Mouse (Mus musculus) heart, embryonic 10.5 days (tissue): ENCODE results near the gene Gm28042. TPM values are rescaled to one million over a fixed set of nuclear protein-coding genes. Genes with fewer than 3 reads are reported as not detected.

Experiments used
- DNase-seq: peaks from one replicate; pipeline ENCODE4 v3.0.0-alpha.2; 2017; ENCODE audit warnings: low spot score
- H3K27ac ChIP-seq: fragments of 300-500 bp; sonication (generic); 2 replicates; pipeline ENCODE4 v1.5.1; 2016; ENCODE audit warnings: mild to moderate bottlenecking
- H3K27me3 ChIP-seq: fragments of 300-500 bp; sonication (generic); 2 replicates; pipeline ENCODE4 v1.6.1; 2016; ENCODE audit warnings: mild to moderate bottlenecking; ENCODE audit not compliant: poor library complexity, insufficient read depth, severe bottlenecking
- H3K36me3 ChIP-seq: fragments of 300-500 bp; sonication (generic); 2 replicates; pipeline ENCODE4 v1.6.1; 2016; ENCODE audit warnings: mild to moderate bottlenecking, moderate library complexity
- H3K4me1 ChIP-seq: fragments of 300-500 bp; sonication (generic); 2 replicates; pipeline ENCODE4 v1.6.1; 2016; ENCODE audit warnings: mild to moderate bottlenecking
- H3K4me3 ChIP-seq: fragments of 300-500 bp; sonication (generic); 2 replicates; pipeline ENCODE4 v1.5.1; 2016; ENCODE audit warnings: mild to moderate bottlenecking, moderate library complexity
- H3K9me3 ChIP-seq: fragments of 300-500 bp; sonication (generic); 2 replicates; pipeline ENCODE4 v1.6.1; 2016; ENCODE audit warnings: mild to moderate bottlenecking, moderate library complexity
- WGBS: fragments of 180-500 bp; shearing (Covaris S2); methylation state at CpG from one replicate; pipeline ENCODE4 v1.1.7; 2016; 5-methylcytosine and 5-hydroxymethylcytosine counted together
- polyA plus RNA-seq: library from polyadenylated mRNA; unstranded; fragments of >200 nt; fragmentation: Nextera tagmentation; extraction: Ambion mirVana; gene quantifications from 2 replicates; pipeline ENCODE4 v1.2.1, GENCODE M21; 2016

The Gm28042 gene
- polyA plus RNA-seq = 2.6 and 5.5 TPM in 2 replicates

GRCm38 (mm10) chr2:120026984-120027949, at the start of gene Gm28042, which contains the start of gene Jmjd7:
TSS of gene Gm28042 (plus strand) at chr2:120027493.
TSS of gene Jmjd7 (plus strand) at chr2:120027483.
- DNase-seq = peak; percentile 96
- Histone ChIP-seq H3K4me3 (peak within 1 kb of the TSS; percentile 84), H3K27me3 (no peaks in the 10 kb centered on the region), H3K36me3 (peaks cover 64% of the 10 kb centered on the region), H3K4me1 (peaks cover 22% of the 10 kb centered on the region), H3K9me3 (no peaks in the 10 kb centered on the region), H3K27ac (peak within 1 kb of the TSS; percentile 93)
- 5% methylated on average over 50 of the region's 50 CpGs for WGBS

- WGBS = 83% methylated on average over 7 of the region's 7 CpGs
- no peaks in the 10 kb centered on the region for H3K9me3 ChIP-seq
- H3K27ac ChIP-seq = no peak overlapping the region
- H3K4me1 ChIP-seq = peaks cover 22% of the 10 kb centered on the region
- no peak overlapping the region for H3K4me3 ChIP-seq
- H3K27me3 ChIP-seq = no peaks in the 10 kb centered on the region
- no peak for DNase-seq
- 0 out of 2 replicates have a peak, but pooled peaks cover 3% of the 10 kb centered on the region for H3K36me3 ChIP-seq
Observed at GRCm38 (mm10) chr2:119980343-119980986, 46.8 kb upstream of the Gm28042 start.

- H3K4me1 ChIP-seq = peaks cover 28% of the 10 kb centered on the region
- H3K27me3 ChIP-seq = no peaks in the 10 kb centered on the region
- DNase-seq = no peak
- no peaks in the 10 kb centered on the region for H3K9me3 ChIP-seq
- 0 out of 2 replicates have a peak, but pooled peaks cover 3% of the 10 kb centered on the region for H3K36me3 ChIP-seq
- H3K27ac ChIP-seq = no peak overlapping the region
- no peak overlapping the region for H3K4me3 ChIP-seq
- WGBS = 74% methylated on average over 2 of the region's 2 CpGs
Observed at GRCm38 (mm10) chr2:119981631-119982030, 45.7 kb upstream of the Gm28042 start.

GRCm38 (mm10) chr2:119985871-119986270, 41.4 kb upstream of the Gm28042 start:
- H3K9me3 ChIP-seq = no peaks in the 10 kb centered on the region
- no peak for DNase-seq
- 65% methylated on average over 8 of the region's 8 CpGs for WGBS
- no peaks in the 10 kb centered on the region for H3K27me3 ChIP-seq
- no peak overlapping the region for H3K4me3 ChIP-seq
- peaks cover 10% of the 10 kb centered on the region for H3K4me1 ChIP-seq
- H3K36me3 ChIP-seq = 0 out of 2 replicates have a peak, but pooled peaks cover 3% of the 10 kb centered on the region
- no peak overlapping the region for H3K27ac ChIP-seq

- WGBS = 61% methylated on average over 6 of the region's 6 CpGs
- H3K27me3 ChIP-seq = no peaks in the 10 kb centered on the region
- no peak overlapping the region for H3K27ac ChIP-seq
- DNase-seq = no peak
- H3K9me3 ChIP-seq = no peaks in the 10 kb centered on the region
- no peak overlapping the region for H3K4me3 ChIP-seq
- H3K4me1 ChIP-seq = peaks cover 10% of the 10 kb centered on the region
- H3K36me3 ChIP-seq = 0 out of 2 replicates have a peak, but pooled peaks cover 3% of the 10 kb centered on the region
Observed at GRCm38 (mm10) chr2:119986369-119986768, 40.9 kb upstream of the Gm28042 start.

GRCm38 (mm10) chr2:119987441-119987840, 39.9 kb upstream of the Gm28042 start:
- 95% methylated on average over 2 of the region's 2 CpGs for WGBS
- Histone ChIP-seq H3K27me3 (no peaks in the 10 kb centered on the region), H3K36me3 (no peaks in the 10 kb centered on the region), H3K4me3 (no peak overlapping the region), H3K9me3 (no peaks in the 10 kb centered on the region), H3K4me1 (peaks cover 9% of the 10 kb centered on the region; the same call in 1 of the 2 replicates), H3K27ac (no peak overlapping the region)
- DNase-seq = no peak

GRCm38 (mm10) chr2:119988952-119989351, 38.3 kb upstream of the Gm28042 start:
- no peaks in the 10 kb centered on the region for H3K9me3 ChIP-seq
- 81% methylated on average over 4 of the region's 4 CpGs for WGBS
- no peaks in the 10 kb centered on the region for H3K36me3 ChIP-seq
- no peak for DNase-seq
- no peaks in the 10 kb centered on the region for H3K27me3 ChIP-seq
- H3K27ac ChIP-seq = no peak overlapping the region
- H3K4me1 ChIP-seq = peaks cover 9% of the 10 kb centered on the region; the same call in 1 of the 2 replicates
- no peak overlapping the region for H3K4me3 ChIP-seq

GRCm38 (mm10) chr2:119990881-119991280, 36.4 kb upstream of the Gm28042 start:
- no peaks in the 10 kb centered on the region for H3K9me3 ChIP-seq
- no peak overlapping the region for H3K4me3 ChIP-seq
- WGBS = 75% methylated on average over 6 of the region's 6 CpGs
- no peaks in the 10 kb centered on the region for H3K27me3 ChIP-seq
- H3K36me3 ChIP-seq = no peaks in the 10 kb centered on the region
- H3K4me1 ChIP-seq = peaks cover 20% of the 10 kb centered on the region
- H3K27ac ChIP-seq = no peak overlapping the region
- no peak for DNase-seq

GRCm38 (mm10) chr2:119992349-119992748, 34.9 kb upstream of the Gm28042 start:
- Histone ChIP-seq H3K27ac (no peak overlapping the region), H3K36me3 (no peaks in the 10 kb centered on the region), H3K4me3 (no peak overlapping the region), H3K27me3 (no peaks in the 10 kb centered on the region), H3K9me3 (no peaks in the 10 kb centered on the region), H3K4me1 (peaks cover 17% of the 10 kb centered on the region)
- 69% methylated on average over 2 of the region's 2 CpGs for WGBS
- DNase-seq = no peak

GRCm38 (mm10) chr2:119993515-119993914, 33.8 kb upstream of the Gm28042 start:
- no peaks in the 10 kb centered on the region for H3K27me3 ChIP-seq

GRCm38 (mm10) chr2:119994839-119995238, 32.5 kb upstream of the Gm28042 start:
- Histone ChIP-seq H3K4me1 (peaks cover 17% of the 10 kb centered on the region), H3K36me3 (peaks cover 4% of the 10 kb centered on the region; the same call in 1 of the 2 replicates), H3K9me3 (no peaks in the 10 kb centered on the region), H3K4me3 (no peak overlapping the region), H3K27ac (0 out of 2 replicates have a peak overlapping the region, but pooled peaks have one; percentile 60), H3K27me3 (no peaks in the 10 kb centered on the region)
- no peak for DNase-seq
- WGBS = 53% methylated on average over 6 of the region's 6 CpGs

More at GRCm38 (mm10) chr2:119993515-119993914, 33.8 kb upstream of the Gm28042 start:
- H3K4me1 ChIP-seq = peaks cover 17% of the 10 kb centered on the region
- H3K4me3 ChIP-seq = no peak overlapping the region
- no peaks in the 10 kb centered on the region for H3K9me3 ChIP-seq
- 67% methylated on average over 2 of the region's 2 CpGs for whole genome bisulfite sequencing
- no peak for DNase-seq
- no peaks in the 10 kb centered on the region for H3K36me3 ChIP-seq
- H3K27ac ChIP-seq = no peak overlapping the region

GRCm38 (mm10) chr2:119995391-119996281, 31.7 kb upstream of the Gm28042 start:
- no peak for DNase-seq
- 50% methylated on average over 9 of the region's 9 CpGs for WGBS
- H3K4me1 ChIP-seq = peaks cover 19% of the 10 kb centered on the region

More at GRCm38 (mm10) chr2:119995391-119996281, 31.7 kb upstream of the Gm28042 start:
- H3K36me3 ChIP-seq = peaks cover 4% of the 10 kb centered on the region; the same call in 1 of the 2 replicates
- H3K4me3 ChIP-seq = no peak overlapping the region
- peak overlapping the region; percentile 62 for H3K27ac ChIP-seq
- no peaks in the 10 kb centered on the region for H3K27me3 ChIP-seq
- H3K9me3 ChIP-seq = no peaks in the 10 kb centered on the region
